Mouse (Mus musculus) embryonic facial prominence, embryonic 14.5 days (tissue): Measurements from ENCODE around the gene Zfp652. TPM values are rescaled to one million over a fixed set of nuclear protein-coding genes. Genes with fewer than 3 reads are reported as not detected.

Experiments
- ATAC-seq: fragments of 200-750 bp; cut with Nextera tagmentation; 2 replicates; pipeline ENCODE4 v1.8.0; 2017; ENCODE audit warnings: low read depth, moderate number of reproducible peaks, moderate TSS enrichment
- DNase-seq: peaks from one replicate; pipeline ENCODE4 v3.0.0-alpha.2; 2015; ENCODE audit warnings: low spot score
- H3K27ac ChIP-seq: fragments of 300-500 bp; sonication (generic); replicated peaks from 2 replicates; pipeline ENCODE4 v1.5.1; 2014; ENCODE audit warnings: low read depth, mild to moderate bottlenecking, low read length, moderate library complexity
- H3K27me3 ChIP-seq: fragments of 300-500 bp; sonication (generic); replicated peaks from 2 replicates; pipeline ENCODE4 v1.6.1; 2014; ENCODE audit warnings: low read length; ENCODE audit not compliant: control insufficient read depth, insufficient read depth
- H3K36me3 ChIP-seq: fragments of 300-500 bp; sonication (generic); 2 replicates; pipeline ENCODE4 v1.6.1; 2014; ENCODE audit warnings: low read length, mixed read lengths; ENCODE audit not compliant: control insufficient read depth, insufficient read depth
- H3K4me1 ChIP-seq: fragments of 300-500 bp; sonication (generic); 2 replicates; pipeline ENCODE4 v1.6.1; 2014; ENCODE audit warnings: antibody characterized with exemption, low read length; ENCODE audit not compliant: control insufficient read depth, insufficient read depth
- H3K4me2 ChIP-seq: fragments of 300-500 bp; sonication (generic); 2 replicates; pipeline ENCODE4 v1.6.1; 2014; ENCODE audit warnings: low read depth, mild to moderate bottlenecking, low read length, moderate library complexity, mixed read lengths
- H3K4me3 ChIP-seq: fragments of 300-500 bp; sonication (generic); 2 replicates; pipeline ENCODE4 v1.5.1; 2014; ENCODE audit warnings: low read depth, mild to moderate bottlenecking, low read length
- H3K9ac ChIP-seq: fragments of 300-500 bp; sonication (generic); 2 replicates; pipeline ENCODE4 v1.6.1; 2014; ENCODE audit warnings: low read depth, mild to moderate bottlenecking, low read length, moderate library complexity, mixed read lengths
- H3K9me3 ChIP-seq: fragments of 300-500 bp; sonication (generic); 2 replicates; pipeline ENCODE4 v1.6.1; 2016; ENCODE audit warnings: low read length; ENCODE audit not compliant: control insufficient read depth
- WGBS: fragments of 180-500 bp; shearing (Covaris S2); extraction: QIAGEN DNeasy Blood & Tissue Kit; methylation state at CpG from one replicate; pipeline ENCODE4 v1.1.7; 2014; 5-methylcytosine and 5-hydroxymethylcytosine counted together
- polyA plus RNA-seq: library from polyadenylated mRNA; unstranded; fragments of >200 nt; fragmentation: Nextera tagmentation; extraction: Ambion mirVana; gene quantifications from 2 replicates; pipeline ENCODE4 v1.2.1, GENCODE M21; 2014

Zfp652 gene
- polyA plus RNA-seq, 1 experiment from 2014 or later: 11.5 TPM

DNA sequence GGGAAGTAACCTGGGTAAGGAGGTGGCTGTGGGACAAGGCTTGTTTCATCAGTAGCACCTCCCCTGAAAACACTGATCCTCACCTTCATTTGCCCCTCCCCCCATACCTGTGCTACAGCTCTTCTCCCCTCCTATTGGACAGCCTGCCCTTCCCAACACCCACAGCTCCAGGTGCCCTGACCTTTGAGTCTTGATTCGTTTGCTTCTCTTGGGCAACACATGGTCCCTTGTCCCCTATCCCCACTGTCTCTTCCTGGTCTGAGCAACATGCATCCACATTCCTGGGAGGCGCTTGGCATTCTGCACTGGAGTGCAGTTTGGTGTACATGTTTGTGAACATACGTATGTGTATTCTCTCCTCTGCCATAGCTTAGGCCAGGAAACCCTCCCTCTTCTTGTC is 29.5 kb upstream of the Zfp652 start:
- no peak overlapping the region for H3K4me3 ChIP-seq
- no peaks in the 10 kb centered on the region for H3K9me3 ChIP-seq
- H3K9ac ChIP-seq: no peak overlapping the region
- no peak overlapping the region for H3K4me2 ChIP-seq
- peaks cover 6% of the 10 kb centered on the region for H3K4me1 ChIP-seq
- H3K27ac ChIP-seq: no peak overlapping the region
- DNase-seq (no peak), ATAC-seq (no peak)
- peaks cover 41% of the 10 kb centered on the region for H3K36me3 ChIP-seq
- WGBS: 75% methylated on average over 3 of the region's 3 CpGs
- no peaks in the 10 kb centered on the region for H3K27me3 ChIP-seq

DNA sequence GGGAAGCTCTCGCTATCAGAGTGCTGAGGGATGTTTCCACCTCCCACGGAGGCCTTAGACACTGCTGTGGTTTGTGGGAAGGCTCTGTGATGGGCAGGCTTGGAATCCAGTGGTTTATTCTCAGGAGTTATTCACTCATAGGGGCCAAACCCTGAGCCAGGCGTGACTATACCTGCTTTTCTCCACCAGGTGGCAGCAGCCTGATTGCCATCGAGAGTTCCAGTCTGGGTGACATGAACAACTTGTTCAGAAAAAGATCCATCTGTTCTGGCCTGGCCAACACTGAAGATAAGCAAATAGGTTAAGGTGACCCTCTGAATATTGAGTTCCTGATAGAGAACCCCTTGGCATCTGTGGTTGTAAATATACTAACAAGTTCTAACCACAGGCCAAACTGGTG is 26.4 kb upstream of the Zfp652 start:
- no peak overlapping the region for H3K4me2 ChIP-seq
- no peak overlapping the region for H3K27ac ChIP-seq
- no peak overlapping the region for H3K4me3 ChIP-seq
- DNase-seq (peak; percentile 86), ATAC-seq (peak; percentile 35; the same call in 1 of the 2 replicates)
- H3K27me3 ChIP-seq: no peaks in the 10 kb centered on the region
- WGBS: 1% methylated on average over 4 of the region's 4 CpGs
- no peak overlapping the region for H3K9ac ChIP-seq
- peaks cover 13% of the 10 kb centered on the region for H3K36me3 ChIP-seq
- H3K9me3 ChIP-seq: no peaks in the 10 kb centered on the region
- H3K4me1 ChIP-seq: peaks cover 6% of the 10 kb centered on the region; the same call in 1 of the 2 replicates

DNA sequence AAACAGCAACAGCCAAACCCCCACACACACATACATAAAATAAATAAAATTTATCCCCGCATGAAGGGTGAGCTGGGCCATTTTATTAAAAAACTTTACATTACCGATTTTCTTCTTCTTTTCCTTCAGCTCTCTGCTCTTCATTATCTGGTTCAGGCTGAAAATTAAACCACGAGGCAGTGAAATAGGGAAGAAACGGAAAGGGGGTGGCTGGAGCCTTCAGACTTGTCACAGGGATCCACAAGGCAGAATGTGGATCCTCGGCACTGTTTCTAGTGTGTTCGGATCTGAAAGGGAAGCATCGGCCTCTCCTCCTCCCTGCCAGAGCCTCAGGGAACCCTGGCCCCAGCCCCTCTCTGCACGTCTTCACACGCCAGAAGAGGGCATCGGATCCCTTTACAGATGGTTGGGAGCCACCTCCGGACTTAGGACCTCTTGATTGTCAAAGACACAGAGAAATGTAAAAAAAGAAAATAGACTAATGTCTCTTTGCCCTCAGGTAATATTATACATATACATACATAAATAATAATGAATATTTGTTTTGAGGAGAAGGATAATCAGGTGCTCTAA is 25.3 kb upstream of the Zfp652 start:
- Histone ChIP-seq H3K4me1 (no peaks in the 10 kb centered on the region), H3K27ac (no peak overlapping the region), H3K4me2 (no peak overlapping the region), H3K9ac (no peak overlapping the region), H3K4me3 (no peak overlapping the region), H3K27me3 (no peaks in the 10 kb centered on the region), H3K9me3 (no peaks in the 10 kb centered on the region), H3K36me3 (peaks cover 1% of the 10 kb centered on the region; the same call in 1 of the 2 replicates)
- 0 out of 2 replicates have a peak, but pooled peaks have one; percentile 23 for ATAC-seq
- WGBS: 28% methylated on average over 11 of the region's 11 CpGs
- no peak for DNase-seq

DNA sequence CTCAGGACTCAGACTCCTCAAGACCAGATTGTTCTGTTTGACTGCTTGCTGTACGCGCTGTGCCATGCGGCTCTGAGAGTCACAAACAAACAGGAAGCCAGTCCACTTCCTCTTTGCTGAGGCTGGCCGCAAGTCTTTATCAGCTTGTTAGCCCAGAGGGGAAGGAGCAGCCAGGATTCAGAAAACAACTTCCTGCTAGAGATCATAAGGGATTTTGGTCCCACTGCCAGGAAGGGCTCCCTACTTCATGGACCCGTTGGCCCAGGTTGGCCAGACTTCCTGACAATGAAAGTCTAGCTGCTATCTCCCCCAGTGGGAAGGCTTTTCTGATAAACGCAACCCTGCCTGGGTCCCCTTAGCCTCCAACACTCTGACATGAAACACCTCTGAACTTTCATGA is 24.0 kb upstream of the Zfp652 start:
- no peak overlapping the region for H3K4me3 ChIP-seq
- ATAC-seq: no peak

DNA sequence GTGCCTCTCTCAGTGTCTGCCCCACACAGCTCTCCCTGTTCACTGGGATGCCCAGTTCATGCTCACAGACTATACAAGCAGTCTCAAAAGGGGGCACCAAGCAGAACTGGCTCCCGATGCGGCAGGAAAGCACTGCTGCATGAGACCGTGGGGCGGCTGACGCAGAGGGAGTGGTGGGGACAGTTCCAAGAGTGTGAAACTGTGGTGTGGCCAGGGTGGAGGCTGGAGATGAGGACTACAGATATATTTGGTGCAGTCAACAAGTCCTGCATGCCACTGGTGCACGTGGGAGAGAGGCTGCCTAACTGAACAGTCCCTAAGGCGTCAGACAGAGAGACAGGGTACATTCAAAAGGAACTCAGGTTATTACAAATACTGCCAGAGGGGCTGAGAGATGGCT is 23.5 kb upstream of the Zfp652 start:
- Histone ChIP-seq H3K9ac (no peak overlapping the region), H3K27ac (no peak overlapping the region), H3K4me3 (no peak overlapping the region), H3K9me3 (no peaks in the 10 kb centered on the region), H3K36me3 (no peaks in the 10 kb centered on the region), H3K4me1 (no peaks in the 10 kb centered on the region), H3K4me2 (no peak overlapping the region), H3K27me3 (no peaks in the 10 kb centered on the region)
- 48% methylated on average over 7 of the region's 7 CpGs for WGBS
- ATAC-seq: no peak
- no peak for DNase-seq

More for the DNA sequence above, 24.0 kb upstream of the Zfp652 start:
- H3K9ac ChIP-seq: no peak overlapping the region
- WGBS: 60% methylated on average over 6 of the region's 6 CpGs
- no peaks in the 10 kb centered on the region for H3K36me3 ChIP-seq
- no peaks in the 10 kb centered on the region for H3K4me1 ChIP-seq
- no peak overlapping the region for H3K4me2 ChIP-seq
- no peak overlapping the region for H3K27ac ChIP-seq
- no peak for DNase-seq
- no peaks in the 10 kb centered on the region for H3K27me3 ChIP-seq
- no peaks in the 10 kb centered on the region for H3K9me3 ChIP-seq

DNA sequence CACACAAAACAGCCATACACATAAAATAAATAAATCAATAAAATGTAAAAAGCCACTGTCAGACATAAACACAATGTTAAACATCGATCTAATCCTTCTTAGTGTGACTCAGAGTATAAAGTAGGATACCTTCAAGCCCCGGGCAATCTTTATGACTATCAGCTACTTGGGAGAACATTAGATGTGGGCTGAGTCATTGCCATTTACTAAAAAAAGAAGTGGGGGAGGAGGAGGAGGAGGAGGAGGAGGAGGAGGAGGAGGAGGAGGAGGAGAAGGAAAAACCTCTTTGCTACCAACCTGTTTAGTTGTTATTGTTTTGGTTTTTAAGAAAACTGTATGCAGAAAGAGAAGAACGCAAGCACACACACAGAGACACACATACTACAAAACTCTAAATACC is 22.9 kb upstream of the Zfp652 start:
- Histone ChIP-seq H3K9ac (no peak overlapping the region), H3K4me3 (no peak overlapping the region), H3K9me3 (no peaks in the 10 kb centered on the region), H3K27ac (no peak overlapping the region), H3K4me2 (no peak overlapping the region), H3K4me1 (no peaks in the 10 kb centered on the region), H3K36me3 (no peaks in the 10 kb centered on the region), H3K27me3 (no peaks in the 10 kb centered on the region)
- ATAC-seq: no peak
- 92% methylated on average over 3 of the region's 3 CpGs for WGBS
- no peak for DNase-seq

DNA sequence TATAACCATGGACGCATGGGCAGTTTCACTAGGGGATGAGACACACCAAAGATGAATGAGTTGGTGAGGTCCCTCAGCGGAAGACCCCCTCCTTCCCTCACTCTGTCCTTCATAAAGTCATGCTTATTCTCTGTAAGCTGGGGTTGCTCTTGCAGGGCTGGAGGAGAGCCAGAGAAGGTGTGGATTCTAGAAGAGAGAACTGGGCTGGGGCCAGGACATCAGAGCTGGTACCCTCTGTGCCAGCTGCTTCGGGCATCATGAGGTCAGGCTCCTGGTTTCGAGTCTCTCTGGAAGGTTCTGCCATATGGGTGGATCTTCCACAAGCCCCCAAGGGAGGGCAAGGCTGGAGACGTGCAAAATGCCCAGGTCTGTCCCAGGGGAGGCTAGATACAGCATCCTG is 13.9 kb upstream of the Zfp652 start:
- no peak overlapping the region for H3K9ac ChIP-seq
- DNase-seq (no peak), ATAC-seq (no peak)
- no peak overlapping the region for H3K27ac ChIP-seq
- H3K4me2 ChIP-seq: no peak overlapping the region
- H3K9me3 ChIP-seq: no peaks in the 10 kb centered on the region
- no peaks in the 10 kb centered on the region for H3K27me3 ChIP-seq
- no peaks in the 10 kb centered on the region for H3K36me3 ChIP-seq
- WGBS: 83% methylated on average over 5 of the region's 5 CpGs
- H3K4me3 ChIP-seq: no peak overlapping the region
- no peaks in the 10 kb centered on the region for H3K4me1 ChIP-seq

DNA sequence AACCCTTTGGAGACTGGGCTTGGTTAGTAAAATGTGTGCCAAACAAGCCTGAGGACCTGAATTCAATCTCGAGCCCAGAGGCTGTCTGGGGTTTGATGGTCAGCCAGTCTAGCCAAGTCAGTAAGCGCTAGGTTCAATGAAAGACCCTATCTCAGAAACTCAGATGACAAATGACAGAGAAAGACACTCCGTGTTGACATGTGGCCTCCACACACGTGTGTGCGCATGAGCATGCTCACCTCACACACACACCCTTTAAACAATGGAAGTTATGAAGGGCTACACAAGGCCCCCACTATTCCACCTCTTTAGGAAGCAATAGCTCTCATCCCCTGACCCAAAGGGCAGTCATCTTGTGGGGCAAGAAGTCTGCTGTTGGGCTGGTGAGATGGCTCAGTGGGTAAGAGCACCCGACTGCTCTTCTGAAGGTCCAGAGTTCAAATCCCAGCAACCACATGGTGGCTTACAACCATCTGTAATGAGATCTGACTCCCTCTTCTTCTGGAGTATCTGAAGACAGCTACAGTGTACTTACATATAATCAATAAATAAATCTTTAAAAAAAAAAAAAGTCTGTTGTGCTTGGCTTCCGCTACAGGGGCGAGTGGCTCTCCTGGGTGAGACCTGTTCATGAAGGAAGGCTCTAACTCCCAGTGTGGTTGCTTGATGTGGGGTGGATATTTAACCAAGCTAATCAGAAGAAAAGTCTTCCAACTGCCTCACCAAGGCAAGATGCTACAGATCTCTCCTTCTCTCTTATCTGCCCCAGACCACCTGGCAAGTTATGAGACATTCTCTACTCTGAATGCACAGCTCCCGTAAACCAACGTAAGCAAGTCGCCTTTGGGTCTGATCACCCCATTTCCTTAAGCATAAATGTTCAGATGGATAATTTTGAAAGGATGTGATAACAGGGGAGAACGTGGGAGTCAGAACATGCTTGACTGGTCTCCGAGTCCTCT is 11.4 kb upstream of the Zfp652 start:
- Histone ChIP-seq H3K4me3 (no peak overlapping the region), H3K9me3 (no peaks in the 10 kb centered on the region), H3K9ac (no peak overlapping the region), H3K27me3 (no peaks in the 10 kb centered on the region), H3K4me1 (no peaks in the 10 kb centered on the region), H3K4me2 (no peak overlapping the region), H3K36me3 (no peaks in the 10 kb centered on the region), H3K27ac (no peak overlapping the region)
- 89% methylated on average over 13 of the region's 13 CpGs for WGBS
- DNase-seq (no peak), ATAC-seq (no peak)
